Mouse (Mus musculus): ENCODE results near the gene Hoxb4. TPM values are rescaled to one million over a fixed set of nuclear protein-coding genes. Genes with fewer than 3 reads are reported as not detected.

Hoxb4 gene
- total RNA-seq, 2 experiments from 2014 or later: 0.16 to 0.31 TPM

- no peak for DNase-seq (ENCODE audit: low spot score)
Measured at GRCm38 (mm10) chr11:96297968-96298635, 20.0 kb upstream of the Hoxb4 start.

- DNase-seq (ENCODE audit: low spot score): no peak
Measured at GRCm38 (mm10) chr11:96298895-96299667, 19.0 kb upstream of the Hoxb4 start.

- no peak for DNase-seq (ENCODE audit: low spot score)
Measured at GRCm38 (mm10) chr11:96299781-96300180, 18.3 kb upstream of the Hoxb4 start.

DNA sequence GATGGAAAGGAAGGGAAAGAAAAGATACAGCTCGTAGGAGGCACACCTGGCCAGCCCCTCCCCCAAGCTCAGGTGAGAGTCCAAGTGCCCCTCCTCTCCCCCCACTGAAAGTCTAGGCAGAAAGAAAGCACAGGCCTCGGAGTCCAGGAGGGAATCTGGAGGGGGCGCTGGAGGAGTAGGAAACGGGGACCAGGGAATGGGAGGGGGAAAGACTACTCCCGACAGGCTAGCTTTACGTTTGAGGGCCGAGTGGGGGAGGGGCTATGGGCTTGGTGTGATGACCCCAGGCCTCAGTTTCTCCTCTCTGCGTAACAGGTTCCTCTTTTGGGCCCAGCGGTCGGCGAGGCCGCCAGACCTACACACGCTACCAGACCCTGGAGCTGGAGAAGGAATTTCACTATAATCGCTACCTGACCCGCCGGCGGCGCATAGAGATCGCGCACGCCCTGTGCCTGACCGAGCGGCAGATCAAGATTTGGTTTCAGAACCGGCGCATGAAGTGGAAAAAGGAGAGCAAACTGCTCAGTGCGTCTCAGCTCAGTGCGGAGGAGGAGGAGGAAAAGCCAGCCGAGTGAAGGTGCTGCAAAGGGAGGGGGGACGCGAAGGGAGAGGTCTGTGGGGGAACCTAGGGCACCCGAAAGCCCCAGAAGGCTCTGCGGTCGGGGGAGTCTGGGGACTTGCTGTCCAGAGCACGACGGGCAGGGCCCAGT lies 17.6 kb upstream of the Hoxb4 start:
- DNase-seq (ENCODE audit: low spot score): no peak

GRCm38 (mm10) chr11:96301064-96301431 lies 17.0 kb upstream of the Hoxb4 start:
- DNase-seq (ENCODE audit: low spot score): no peak

DNA sequence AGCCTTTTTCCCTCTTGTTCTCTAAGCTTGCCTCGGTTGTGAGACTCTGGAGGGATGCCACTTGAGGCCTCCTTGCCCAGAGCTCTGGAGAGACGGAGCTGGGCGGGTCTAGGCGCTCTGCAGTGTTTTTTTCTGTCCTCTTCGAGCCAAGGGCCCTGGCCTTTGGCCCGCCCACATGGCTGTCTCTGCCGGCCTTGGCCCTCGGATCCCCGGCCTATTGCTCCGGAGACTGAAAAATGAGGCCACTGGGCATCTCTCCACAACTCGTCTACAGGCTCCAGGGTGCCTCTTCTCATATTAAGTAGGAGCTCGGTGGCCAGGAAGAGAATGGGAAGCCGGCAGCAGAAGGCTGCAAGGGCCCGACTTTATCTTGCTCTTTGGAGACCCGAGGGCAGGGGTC lies 16.2 kb upstream of the Hoxb4 start:
- no peak for DNase-seq (ENCODE audit: low spot score)

DNA sequence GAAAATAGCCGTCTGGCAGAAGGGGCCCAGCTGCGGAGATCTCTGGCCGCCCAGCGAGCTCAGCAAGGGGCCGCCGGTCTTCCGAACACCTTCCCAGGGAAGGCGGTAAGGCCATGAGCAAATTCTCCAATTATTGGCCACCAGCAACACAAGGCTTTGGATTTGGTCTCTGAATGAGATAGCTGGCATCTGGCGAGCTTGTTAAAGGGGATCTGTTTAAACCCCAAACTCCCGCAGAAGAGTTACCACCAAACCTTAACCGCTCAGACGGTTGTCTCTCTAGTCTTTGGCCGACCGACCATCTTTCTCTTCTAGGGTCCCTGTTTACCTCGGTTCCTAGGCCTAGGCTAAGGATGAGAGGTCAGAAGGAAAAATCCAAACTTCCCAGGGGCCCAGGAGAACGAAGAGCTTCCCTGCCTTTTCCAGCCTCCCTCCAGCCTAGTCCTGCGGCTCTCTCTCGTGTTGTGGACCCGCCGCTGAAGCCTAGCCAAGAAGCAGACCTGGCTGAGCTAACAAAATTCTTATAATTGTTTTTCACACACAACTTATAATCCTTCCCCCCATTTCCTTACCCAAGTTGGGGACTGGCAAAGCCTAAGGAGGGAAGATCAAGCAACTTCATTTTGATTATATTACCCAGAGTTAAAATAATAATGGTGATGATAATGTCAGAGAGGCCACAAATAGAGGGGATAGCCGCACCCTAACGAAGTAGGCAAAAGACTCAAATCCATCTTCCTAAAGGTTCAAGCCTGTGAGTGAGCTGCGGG lies 15.5 kb upstream of the Hoxb4 start:
- DNase-seq (ENCODE audit: low spot score): no peak

DNA sequence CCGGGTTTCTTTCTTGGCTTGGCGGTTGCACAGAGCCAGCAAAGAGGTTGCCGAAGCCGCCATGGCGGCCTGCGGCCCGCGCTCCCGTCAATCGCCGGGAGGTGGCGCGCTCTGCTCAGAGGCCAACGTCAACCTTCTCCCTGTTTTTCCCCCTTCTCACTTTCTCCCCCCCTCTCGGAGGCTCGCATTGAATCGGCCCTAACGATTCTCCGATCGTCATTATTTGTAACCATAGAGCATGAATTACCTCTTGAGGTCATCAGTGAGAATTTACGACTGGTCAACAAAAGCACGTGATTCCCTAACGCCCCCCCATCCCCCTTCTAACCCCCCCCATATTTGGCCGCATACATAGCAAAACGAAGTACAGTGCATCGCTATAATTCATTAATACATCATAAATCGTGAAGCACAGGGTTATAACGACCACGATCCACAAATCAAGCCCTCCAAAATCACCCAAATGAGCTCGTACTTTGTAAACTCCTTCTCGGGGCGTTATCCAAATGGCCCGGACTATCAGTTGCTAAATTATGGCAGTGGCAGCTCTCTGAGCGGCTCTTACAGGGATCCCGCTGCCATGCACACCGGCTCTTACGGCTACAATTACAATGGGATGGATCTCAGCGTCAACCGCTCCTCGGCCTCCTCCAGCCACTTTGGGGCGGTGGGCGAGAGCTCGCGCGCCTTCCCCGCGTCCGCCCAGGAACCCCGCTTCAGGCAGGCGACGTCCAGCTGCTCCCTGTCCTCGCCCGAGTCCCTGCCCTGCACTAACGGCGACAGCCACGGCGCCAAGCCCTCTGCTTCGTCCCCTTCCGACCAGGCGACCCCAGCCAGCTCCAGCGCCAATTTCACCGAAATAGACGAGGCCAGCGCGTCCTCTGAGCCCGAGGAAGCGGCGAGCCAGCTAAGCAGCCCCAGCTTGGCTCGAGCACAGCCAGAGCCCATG lies 14.6 kb upstream of the Hoxb4 start, which contains the start of gene Hoxb5:
Gene Hoxb5, plus strand, starts transcription at position 186 of the 949 bp plus-strand sequence.
- peak; percentile 43 for DNase-seq (ENCODE audit: low spot score)

- no peak for DNase-seq (ENCODE audit: low spot score)
Measured at GRCm38 (mm10) chr11:96304381-96305195, 13.5 kb upstream of the Hoxb4 start.

DNA sequence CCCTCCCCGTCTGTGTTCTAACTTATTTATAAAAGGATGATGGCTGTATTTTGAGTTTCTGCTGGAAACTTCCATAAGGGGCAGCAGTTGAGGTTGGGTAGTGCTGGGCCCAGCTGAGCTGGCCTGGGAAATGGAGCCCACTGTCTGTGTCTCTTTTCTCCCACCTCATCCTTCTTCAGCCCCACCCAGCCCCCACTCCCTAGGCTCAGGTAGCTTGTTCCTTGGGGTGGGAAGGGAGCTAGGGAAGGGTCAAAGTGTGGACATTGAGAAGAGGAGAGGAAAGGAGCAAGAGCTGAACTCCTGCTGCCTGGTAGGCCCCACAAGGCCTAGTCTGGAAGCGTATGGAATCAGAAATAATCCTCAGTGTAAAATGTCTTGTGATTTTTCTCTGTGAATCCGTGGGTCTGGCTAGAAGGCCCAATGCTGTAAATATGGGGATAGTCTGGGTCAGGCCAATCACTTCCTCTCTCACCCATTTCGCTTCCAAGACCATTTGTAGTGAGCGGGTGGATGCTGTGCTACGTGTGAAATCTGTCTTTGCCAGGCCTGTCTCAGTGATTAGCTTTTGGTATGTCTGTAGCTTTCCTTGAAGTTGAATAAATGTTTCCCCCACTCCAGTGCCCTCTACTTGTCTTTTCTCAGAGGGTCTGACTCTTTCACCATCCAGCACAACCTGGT lies 12.4 kb upstream of the Hoxb4 start:
- DNase-seq (ENCODE audit: low spot score): no peak

GRCm38 (mm10) chr11:96306183-96306907 lies 11.7 kb upstream of the Hoxb4 start:
- DNase-seq (ENCODE audit: low spot score): no peak

GRCm38 (mm10) chr11:96306908-96307269 lies 11.2 kb upstream of the Hoxb4 start:
- no peak for DNase-seq (ENCODE audit: low spot score)

- DNase-seq (ENCODE audit: low spot score): no peak
Measured at GRCm38 (mm10) chr11:96308763-96309162, 9.3 kb upstream of the Hoxb4 start.

- no peak for DNase-seq (ENCODE audit: low spot score)
Measured at GRCm38 (mm10) chr11:96309288-96309687, 8.8 kb upstream of the Hoxb4 start.

- no peak for DNase-seq (ENCODE audit: low spot score)
Measured at GRCm38 (mm10) chr11:96310183-96310938, 7.7 kb upstream of the Hoxb4 start.

- DNase-seq (ENCODE audit: low spot score): no peak
Measured at GRCm38 (mm10) chr11:96311097-96311496, 7.0 kb upstream of the Hoxb4 start.
